Mouse (Mus musculus): ENCODE results near the gene Kcnk3. TPM values are rescaled to one million over a fixed set of nuclear protein-coding genes. Genes with fewer than 3 reads are reported as not detected.

The Kcnk3 gene
- total RNA-seq, 4 experiments from 2014 or later, result 0.17 to 1.2 (median 0.39) TPM

- no peak for DNase-seq (ENCODE audit: low spot score in 2 of 2)
Measured at GRCm38 (mm10) chr5:30670091-30670490, 82.1 kb downstream of the Kcnk3 start.

GRCm38 (mm10) chr5:30674001-30674400 lies 86.0 kb downstream of the Kcnk3 start:
- DNase-seq (ENCODE audit: low spot score in 2 of 2), result no peak

Small RNA genes within 50 kb of the gene (microRNA-seq; reads per million reads assigned to microRNA genes)
- not detected for gene Mir5625

Other genes starting within 250 kb of the Kcnk3 start
- under 1 TPM in 3 of 4 experiments, not detected in 1; 0.02 to 0.05 (median 0.04) TPM for gene Otof, start 126.2 kb upstream of the Kcnk3 start, total RNA-seq (2022)
- gene 1700001C02Rik, start 122.1 kb upstream of the Kcnk3 start, total RNA-seq (2022), result not detected
- not detected for gene Cib4, start 42.3 kb upstream of the Kcnk3 start, total RNA-seq (2022)
- gene Slc35f6, start 59.8 kb downstream of the Kcnk3 start, total RNA-seq (2022), result 10 to 100 TPM; 10.2 to 14.4 (median 12.4) TPM
- gene Cenpa, start 78.6 kb downstream of the Kcnk3 start, total RNA-seq (2022), result 1 to 10 TPM; 1.5 to 2.2 (median 1.6) TPM
- 1 to 10 TPM in 3 of 4 experiments, under 1 TPM in 1; 0.97 to 1.6 (median 1.4) TPM for gene Dpysl5, start 123.4 kb downstream of the Kcnk3 start, total RNA-seq (2022)
- gene Mapre3, start 226.5 kb downstream of the Kcnk3 start, total RNA-seq (2022), result 100 to 1,000 TPM in 1 of 4 experiments, 10 to 100 TPM in 3; 88.7 to 101 (median 92.6) TPM